Mouse (Mus musculus): ENCODE data around the gene Slc39a7.

GRCm38 (mm10) chr17:33981192-33981909, 50.1 kb downstream of the Slc39a7 start:
- TF ChIP-seq POLR2A (IDR thresholded peaks at IDR 0.05; ENCODE audit: extremely low read depth, insufficient read depth, low read length) = 0 out of 2 replicates have a peak, but pooled peaks have one; percentile 14
- TF ChIP-seq CTCF (IDR thresholded peaks at IDR 0.05; ENCODE audit: low read depth, low read length) = peak; percentile 51
